In genomic region chr13:45343966-45344365, GRCm38 (mm10) we compare ENCODE assay signal across 26 mouse cellular contexts. TPM values are rescaled to one million over a fixed set of nuclear protein-coding genes. Genes with fewer than 3 reads are reported as not detected.
A peak's percentile ranks its signal among the peaks of the same experiment; 100 is the strongest.
DNase-seq lines count a peak whose midpoint lies in the region; ATAC-seq lines count a peak whose summit lies in the region.
"Had no signal": no experiment of that assay in that cellular context is flagged by ENCODE, and none has a peak within 500 bp of the region (broad histone marks: within the 10 kb centered on the region; RNA-seq: fewer than 3 reads in every experiment).

No protein-coding gene starts in this region.

- H3K27ac ChIP-seq in midbrain, embryonic 11.5 days (ENCODE audit: low read depth, low read length) = no peak overlapping the region
- H3K27ac ChIP-seq in midbrain, embryonic 15.5 days = no peak overlapping the region
- H3K27ac ChIP-seq: embryonic facial prominence, embryonic 15.5 days; heart, adult 2 months; heart, embryonic 10.5 days; heart, embryonic 13.5 days; hindbrain, embryonic 14.5 days; hindbrain, postnatal 0 days had no signal

- ATAC-seq in midbrain, embryonic 11.5 days (ENCODE audit: low FRiP score) = no peak
- ATAC-seq in midbrain, embryonic 15.5 days (replicated peaks) = no peak
- ATAC-seq: CD4-positive, CD25-positive, alpha-beta regulatory T cell, adult 4 months; forebrain, embryonic 14.5 days; forebrain, postnatal 0 days; hindbrain, postnatal 0 days; inflammation-experienced regulatory T-cells, adult 6 months; Patski had no signal

- H3K36me3 ChIP-seq in midbrain, embryonic 11.5 days (ENCODE audit: control insufficient read depth, insufficient read depth, low read length) = no peaks in the 10 kb centered on the region
- H3K36me3 ChIP-seq in midbrain, embryonic 15.5 days (replicated peaks) = no peaks in the 10 kb centered on the region
- H3K36me3 ChIP-seq: embryonic facial prominence, embryonic 15.5 days; heart, embryonic 10.5 days; heart, embryonic 13.5 days had no signal

- 75% methylated on average over 4 of the region's 4 CpGs for WGBS in midbrain, embryonic 11.5 days
- 52% methylated on average over 4 of the region's 4 CpGs for WGBS in midbrain, embryonic 15.5 days

- peak; percentile 67 for DNase-seq in midbrain, embryonic 11.5 days (ENCODE audit: low spot score, missing footprints)
- DNase-seq in MN1 (ENCODE audit: low spot score) = peak; percentile 56
- peak; percentile 36 for DNase-seq in Muller cell, postnatal 12 days (ENCODE audit: inconsistent ontology term)
- DNase-seq in retina, postnatal 1 day = peak; percentile 23
- DNase-seq in frontal cortex, adult 2 months (ENCODE audit: extremely low spot score in 1 of 2, low spot score in 1 of 2) = no peak
- DNase-seq: adrenal gland, postnatal 10 days; adrenal gland, postnatal 36 days; cerebellum, adult 18-20 months; cerebellum, adult 9-10 months; cerebellum, postnatal 25 days; forebrain, postnatal 0 days; gastrocnemius, postnatal 10 days; gastrocnemius, postnatal 36 days; heart, adult 2 months; heart, postnatal 14 days; heart, postnatal 4 days had no signal

- H3K4me1 ChIP-seq in midbrain, embryonic 11.5 days (ENCODE audit: control insufficient read depth, insufficient read depth, low read length) = peaks cover 4% of the 10 kb centered on the region; the same call in 1 of the 2 replicates
- peaks cover 5% of the 10 kb centered on the region; the same call in 1 of the 2 replicates for H3K4me1 ChIP-seq in midbrain, embryonic 15.5 days
- H3K4me1 ChIP-seq: heart, embryonic 13.5 days had no signal

- H3K4me2 ChIP-seq in midbrain, embryonic 11.5 days = no peak overlapping the region
- no peak overlapping the region for H3K4me2 ChIP-seq in midbrain, embryonic 15.5 days
- H3K4me2 ChIP-seq: embryonic facial prominence, embryonic 15.5 days; heart, embryonic 13.5 days; hindbrain, embryonic 14.5 days had no signal

- no peak overlapping the region for H3K9ac ChIP-seq in midbrain, embryonic 11.5 days (ENCODE audit: low read length)
- H3K9ac ChIP-seq in midbrain, embryonic 15.5 days = no peak overlapping the region
- H3K9ac ChIP-seq: embryonic facial prominence, embryonic 15.5 days; forebrain, postnatal 0 days; heart, embryonic 13.5 days; hindbrain, embryonic 14.5 days had no signal

- H3K4me3 ChIP-seq in midbrain, embryonic 11.5 days (ENCODE audit: low read depth, low read length) = no peak overlapping the region
- no peak overlapping the region for H3K4me3 ChIP-seq in midbrain, embryonic 15.5 days
- H3K4me3 ChIP-seq: embryonic facial prominence, embryonic 15.5 days; heart, adult 2 months; heart, embryonic 10.5 days; heart, embryonic 13.5 days had no signal

- H3K9me3 ChIP-seq in midbrain, embryonic 11.5 days (ENCODE audit: control insufficient read depth, low read length) = no peaks in the 10 kb centered on the region
- H3K9me3 ChIP-seq in midbrain, embryonic 15.5 days = no peaks in the 10 kb centered on the region
- H3K9me3 ChIP-seq: embryonic facial prominence, embryonic 15.5 days; heart, embryonic 10.5 days had no signal

- H3K27me3 ChIP-seq in midbrain, embryonic 11.5 days (ENCODE audit: control insufficient read depth, insufficient read depth, low read length) = no peaks in the 10 kb centered on the region
- no peaks in the 10 kb centered on the region for H3K27me3 ChIP-seq in midbrain, embryonic 15.5 days (replicated peaks)
- H3K27me3 ChIP-seq: embryonic facial prominence, embryonic 15.5 days; heart, embryonic 13.5 days; Patski had no signal

RNA-seq across cellular contexts. Expression of gene Mylip, which starts 45.6 kb away (rescaled TPM):
- polyA plus RNA-seq in midbrain, embryonic 11.5 days (2014; fragmentation: Nextera tagmentation; extraction: Ambion mirVana) = 3.9 and 4.3 TPM in 2 replicates
- polyA plus RNA-seq in midbrain, embryonic 15.5 days (2015; fragmentation: Nextera tagmentation; extraction: Ambion mirVana) = 6.5 and 6.7 TPM in 2 replicates
- 13.3 and 15.3 TPM in 2 replicates for polyA plus RNA-seq in frontal cortex, adult 2 months (2012; rRNA removed)

Comparison
In these comparisons a context has a peak if more than half of its experiments do, and no peak if none do; other contexts are left out.
1. DNase-seq: peak in midbrain, embryonic 11.5 days (single experiment), MN1 (single experiment), Muller cell, postnatal 12 days (single experiment) and retina, postnatal 1 day (single experiment); none in frontal cortex, adult 2 months (0 of 2).